Mouse (Mus musculus) heart, adult 2 months (tissue): ENCODE results near the gene St7.

Source experiments
- CTCF ChIP-seq: fragments of 200-600 bp; IDR thresholded peaks from 2 replicates; pipeline ENCODE4 v1.8.1; 2022; ENCODE audit warnings: antibody characterized with exemption, mild to moderate bottlenecking, moderate library complexity
- EP300 ChIP-seq: fragments of 200-500 bp; IDR thresholded peaks from 2 replicates; pipeline ENCODE4 v1.6.1; 2011; ENCODE audit warnings: low read depth, low read length, control low read depth; ENCODE audit not compliant: insufficient read depth
- POLR2A ChIP-seq: fragments of 200-500 bp; IDR thresholded peaks from 2 replicates; pipeline ENCODE4 v1.6.1; 2011; ENCODE audit warnings: mild to moderate bottlenecking, low read depth, low read length, control low read depth; ENCODE audit not compliant: insufficient read depth

DNA sequence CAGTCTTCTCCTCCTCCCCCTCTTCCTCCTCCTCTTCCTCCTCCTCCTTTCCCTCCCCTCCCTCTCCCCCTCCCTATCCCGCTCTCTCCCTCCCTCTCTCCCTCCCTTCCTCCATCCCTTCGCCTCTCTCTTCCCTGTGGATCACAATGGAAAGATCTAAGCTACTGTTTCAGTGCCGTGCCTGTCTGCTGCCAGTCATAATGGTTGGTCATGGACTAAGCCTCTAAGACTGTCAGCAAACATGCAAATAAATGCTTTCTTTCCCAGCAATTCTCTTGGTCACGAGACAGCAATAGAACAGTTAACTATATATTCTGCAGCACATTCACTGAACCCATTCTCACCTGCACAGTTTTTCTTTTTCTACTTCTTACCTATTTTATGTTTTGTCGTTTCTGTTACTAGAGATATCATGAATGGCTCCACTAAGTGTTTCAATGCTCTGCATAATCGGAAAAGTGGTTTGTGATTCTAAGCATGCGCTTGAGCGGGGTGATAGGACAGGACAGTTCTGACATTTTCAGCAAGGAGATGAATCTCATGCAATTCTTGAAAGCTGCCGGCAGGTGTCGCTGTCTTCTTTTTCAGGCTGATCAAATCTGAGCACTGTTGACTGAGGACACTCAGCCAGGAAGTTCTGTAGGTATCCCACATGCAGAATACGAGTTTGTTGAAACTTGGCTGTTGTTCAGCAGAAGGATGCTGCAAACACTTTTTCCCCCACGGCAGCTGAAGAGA, 17.5 kb upstream of the St7 start:
- TF ChIP-seq EP300 = peak; percentile 60; the same call in 1 of the 2 replicates
- no peak for TF ChIP-seq POLR2A
- peak; percentile 93 for TF ChIP-seq CTCF
